Mouse (Mus musculus): ENCODE measurements around the gene Tmem104. TPM values are rescaled to one million over a fixed set of nuclear protein-coding genes. Genes with fewer than 3 reads are reported as not detected.
A peak's percentile ranks its signal among the peaks of the same experiment; 100 is the strongest.

The Tmem104 gene
- polyA plus RNA-seq, 1 experiment from 2014 or later, result 10.3 TPM

DNA sequence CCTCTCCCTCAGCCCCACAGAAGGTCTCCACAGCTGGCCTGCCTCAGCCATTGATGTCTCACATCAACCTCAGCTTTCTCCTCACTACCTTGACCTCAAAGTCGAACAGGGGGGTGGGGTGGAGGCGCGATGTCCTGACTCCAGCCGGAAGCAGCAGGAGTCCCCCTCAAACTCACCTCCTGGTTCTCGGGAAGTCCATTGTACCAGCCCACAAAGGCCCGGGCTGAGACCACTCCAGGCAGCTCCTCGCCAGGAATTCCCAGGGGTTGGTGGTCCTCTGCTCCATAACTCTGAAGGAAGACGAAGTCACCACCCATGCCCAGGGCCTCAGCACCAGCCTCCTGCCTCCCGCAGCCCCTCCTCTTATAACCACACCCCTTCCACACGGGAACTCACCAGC is 84.2 kb downstream of the Tmem104 start:
- whole genome bisulfite sequencing, result 71% methylated on average over 10 of the region's 10 CpGs
- ATAC-seq, result no peak
- H3K9me3 ChIP-seq, result no peaks in the 10 kb centered on the region

GRCm38 (mm10) chr11:115272894-115273498 is 85.7 kb downstream of the Tmem104 start:
- Histone ChIP-seq H3K27ac (no peak overlapping the region), H3K4me1 (replicated peaks) (peaks cover 32% of the 10 kb centered on the region), H3K27me3 (peaks cover 18% of the 10 kb centered on the region), H3K4me3 (replicated peaks) (no peak overlapping the region), H3K36me3 (peaks cover 25% of the 10 kb centered on the region), H3K4me2 (replicated peaks) (no peak overlapping the region), H3K9me3 (no peaks in the 10 kb centered on the region), H3K9ac (replicated peaks) (0 out of 2 replicates have a peak overlapping the region, but pooled peaks have one; percentile 10)
- no peak for ATAC-seq
- WGBS, result 70% methylated on average over 10 of the region's 10 CpGs

More for the DNA sequence above, 84.2 kb downstream of the Tmem104 start:
- H3K36me3 ChIP-seq, result peaks cover 29% of the 10 kb centered on the region
- H3K4me2 ChIP-seq (replicated peaks), result no peak overlapping the region
- peaks cover 35% of the 10 kb centered on the region for H3K4me1 ChIP-seq (replicated peaks)
- no peak overlapping the region for H3K9ac ChIP-seq (replicated peaks)
- peaks cover 33% of the 10 kb centered on the region for H3K27me3 ChIP-seq
- no peak overlapping the region for H3K4me3 ChIP-seq (replicated peaks)
- no peak overlapping the region for H3K27ac ChIP-seq

- Histone ChIP-seq H3K27me3 (peaks cover 10% of the 10 kb centered on the region), H3K36me3 (peaks cover 18% of the 10 kb centered on the region), H3K4me3 (replicated peaks) (no peak overlapping the region), H3K4me2 (replicated peaks) (no peak overlapping the region), H3K4me1 (replicated peaks) (peaks cover 34% of the 10 kb centered on the region), H3K9me3 (no peaks in the 10 kb centered on the region), H3K27ac (no peak overlapping the region), H3K9ac (replicated peaks) (0 out of 2 replicates have a peak overlapping the region, but pooled peaks have one; percentile 10)
- 71% methylated on average over 7 of the region's 7 CpGs for WGBS
- no peak for ATAC-seq
Measured at GRCm38 (mm10) chr11:115273735-115274134, 86.4 kb downstream of the Tmem104 start.

- Histone ChIP-seq H3K9ac (replicated peaks) (no peak overlapping the region), H3K9me3 (no peaks in the 10 kb centered on the region), H3K4me2 (replicated peaks) (no peak overlapping the region), H3K4me1 (replicated peaks) (peaks cover 34% of the 10 kb centered on the region), H3K27me3 (peaks cover 6% of the 10 kb centered on the region), H3K27ac (no peak overlapping the region), H3K36me3 (peaks cover 13% of the 10 kb centered on the region), H3K4me3 (replicated peaks) (no peak overlapping the region)
- 91% methylated on average over 7 of the region's 7 CpGs for WGBS
- ATAC-seq, result no peak
Measured at GRCm38 (mm10) chr11:115274178-115274577, 86.9 kb downstream of the Tmem104 start.

DNA sequence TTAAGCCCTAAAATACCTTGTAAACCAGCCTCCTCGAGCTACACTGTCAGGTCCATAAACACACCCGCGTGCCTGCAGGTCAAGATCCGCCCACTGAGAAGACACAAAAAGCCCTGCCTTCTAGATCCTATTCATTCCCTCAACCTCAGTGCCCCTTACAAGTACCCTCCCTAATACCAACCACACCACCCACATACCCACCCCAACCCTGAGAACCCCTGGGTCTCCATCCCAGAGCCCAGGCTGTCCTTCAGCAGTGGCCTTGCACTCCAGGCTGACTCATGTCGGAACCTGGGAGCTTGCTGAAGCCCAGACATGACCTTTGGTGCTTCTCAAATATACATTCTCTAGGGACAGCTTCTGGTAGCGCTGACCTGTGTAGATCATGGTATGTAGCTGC is 87.5 kb downstream of the Tmem104 start:
- Histone ChIP-seq H3K4me1 (replicated peaks) (peaks cover 34% of the 10 kb centered on the region), H3K9ac (replicated peaks) (0 out of 2 replicates have a peak overlapping the region, but pooled peaks have one; percentile 1), H3K27me3 (no peaks in the 10 kb centered on the region), H3K4me3 (replicated peaks) (no peak overlapping the region), H3K36me3 (peaks cover 8% of the 10 kb centered on the region; the same call in 1 of the 2 replicates), H3K4me2 (replicated peaks) (no peak overlapping the region), H3K9me3 (no peaks in the 10 kb centered on the region), H3K27ac (no peak overlapping the region)
- ATAC-seq, result no peak
- WGBS, result 91% methylated on average over 6 of the region's 6 CpGs

DNA sequence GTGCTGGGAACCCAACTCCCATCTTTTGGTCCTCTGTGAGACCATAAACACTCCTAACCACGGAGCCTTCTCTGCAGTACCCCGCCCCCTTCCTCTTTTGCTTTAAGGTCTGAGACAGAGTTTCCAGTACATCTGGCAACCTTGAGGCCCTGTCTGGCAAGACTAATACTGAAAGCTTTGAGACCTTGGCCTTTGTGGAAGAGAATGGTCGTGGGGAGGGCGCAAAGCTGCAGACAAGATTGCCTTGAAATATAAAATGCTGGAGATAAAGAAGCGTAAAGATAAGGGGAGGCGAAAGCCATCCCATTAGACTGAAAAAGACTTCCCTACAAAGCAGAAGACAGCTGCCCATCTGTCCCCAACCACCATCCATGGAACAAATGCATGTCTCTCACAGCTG is 88.2 kb downstream of the Tmem104 start:
- peak overlapping the region; percentile 80; the same call in 1 of the 2 replicates for H3K9ac ChIP-seq (replicated peaks)
- 91% methylated on average over 6 of the region's 6 CpGs for WGBS
- ATAC-seq, result no peak

DNA sequence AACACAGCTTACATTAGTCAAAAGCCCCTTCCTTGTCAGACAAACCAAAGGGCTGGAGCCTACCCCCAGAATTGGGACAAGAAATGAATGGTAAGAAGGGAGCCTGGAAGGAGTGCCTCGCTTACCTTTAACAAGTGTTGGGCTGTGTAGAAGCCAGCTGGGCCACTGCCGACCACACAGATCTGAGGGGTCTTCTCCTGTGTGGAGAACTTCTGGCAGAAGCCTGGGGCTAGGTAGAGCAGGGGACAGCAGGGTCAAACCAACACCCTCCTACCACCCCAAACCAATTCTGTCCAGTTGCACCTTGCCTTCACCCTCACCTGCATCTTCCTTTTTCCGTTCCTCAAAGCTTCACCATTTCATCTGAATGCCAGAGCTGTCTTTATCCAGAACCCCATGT is 88.7 kb downstream of the Tmem104 start:
- WGBS, result 69% methylated on average over 3 of the region's 3 CpGs
- Histone ChIP-seq H3K27ac (peak overlapping the region; percentile 89), H3K9ac (replicated peaks) (peak overlapping the region; percentile 80), H3K4me2 (replicated peaks) (peak overlapping the region; percentile 75), H3K9me3 (no peaks in the 10 kb centered on the region), H3K27me3 (no peaks in the 10 kb centered on the region), H3K4me3 (replicated peaks) (peak overlapping the region; percentile 64), H3K4me1 (replicated peaks) (peaks cover 29% of the 10 kb centered on the region), H3K36me3 (peaks cover 8% of the 10 kb centered on the region; the same call in 1 of the 2 replicates)
- no peak for ATAC-seq

More for the DNA sequence above, 88.2 kb downstream of the Tmem104 start:
- peak overlapping the region; percentile 75 for H3K4me2 ChIP-seq (replicated peaks)
- H3K4me1 ChIP-seq (replicated peaks), result peaks cover 29% of the 10 kb centered on the region
- H3K4me3 ChIP-seq (replicated peaks), result peak overlapping the region; percentile 64
- no peaks in the 10 kb centered on the region for H3K9me3 ChIP-seq
- no peak overlapping the region for H3K27ac ChIP-seq
- peaks cover 8% of the 10 kb centered on the region; the same call in 1 of the 2 replicates for H3K36me3 ChIP-seq
- no peaks in the 10 kb centered on the region for H3K27me3 ChIP-seq

- WGBS, result under 1% methylated on average over 42 of the region's 42 CpGs
- peak within 1 kb of the TSS; percentile 89 for H3K27ac ChIP-seq
- H3K4me3 ChIP-seq (replicated peaks), result peak within 1 kb of the TSS; percentile 64
- no peaks in the 10 kb centered on the region for H3K9me3 ChIP-seq
- H3K4me2 ChIP-seq (replicated peaks), result peak within 1 kb of the TSS; percentile 75
- peak within 1 kb of the TSS; percentile 80 for H3K9ac ChIP-seq (replicated peaks)
- ATAC-seq, result peak; percentile 97
- H3K27me3 ChIP-seq, result no peaks in the 10 kb centered on the region
- peaks cover 29% of the 10 kb centered on the region for H3K4me1 ChIP-seq (replicated peaks)
- H3K36me3 ChIP-seq, result 0 out of 2 replicates have a peak, but pooled peaks cover under 1% of the 10 kb centered on the region
Measured at GRCm38 (mm10) chr11:115276780-115277603, 89.7 kb downstream of the Tmem104 start, which contains the start of gene Fdxr. Fdxr (minus strand) TSS chr11:115277050.

GRCm38 (mm10) chr11:115277604-115277975 is 90.3 kb downstream of the Tmem104 start:
- Histone ChIP-seq H3K4me1 (replicated peaks) (peaks cover 29% of the 10 kb centered on the region), H3K27ac (peak overlapping the region; percentile 89), H3K27me3 (no peaks in the 10 kb centered on the region), H3K9ac (replicated peaks) (peak overlapping the region; percentile 67), H3K4me2 (replicated peaks) (peak overlapping the region; percentile 74), H3K9me3 (no peaks in the 10 kb centered on the region), H3K36me3 (no peaks in the 10 kb centered on the region), H3K4me3 (replicated peaks) (peak overlapping the region; percentile 64)
- 19% methylated on average over 7 of the region's 7 CpGs for WGBS
- no peak for ATAC-seq

GRCm38 (mm10) chr11:115278176-115278575 is 90.9 kb downstream of the Tmem104 start:
- H3K27me3 ChIP-seq, result no peaks in the 10 kb centered on the region
- no peak overlapping the region for H3K9ac ChIP-seq (replicated peaks)
- 80% methylated on average over 6 of the region's 6 CpGs for WGBS

GRCm38 (mm10) chr11:115279726-115280125 is 92.4 kb downstream of the Tmem104 start:
- Histone ChIP-seq H3K27ac (no peak overlapping the region), H3K9me3 (no peaks in the 10 kb centered on the region)
- 67% methylated on average over 1 of the region's 1 CpGs for WGBS

More at GRCm38 (mm10) chr11:115278176-115278575, 90.9 kb downstream of the Tmem104 start:
- ATAC-seq, result no peak
- H3K9me3 ChIP-seq, result no peaks in the 10 kb centered on the region
- no peaks in the 10 kb centered on the region for H3K36me3 ChIP-seq
- H3K4me1 ChIP-seq (replicated peaks), result peaks cover 27% of the 10 kb centered on the region
- H3K4me2 ChIP-seq (replicated peaks), result peak overlapping the region; percentile 74
- no peak overlapping the region for H3K27ac ChIP-seq
- 0 out of 2 replicates have a peak overlapping the region, but pooled peaks have one; percentile 64 for H3K4me3 ChIP-seq (replicated peaks)

GRCm38 (mm10) chr11:115282295-115282694 is 95.0 kb downstream of the Tmem104 start:
- Histone ChIP-seq H3K4me2 (replicated peaks) (no peak overlapping the region), H3K27me3 (no peaks in the 10 kb centered on the region), H3K27ac (no peak overlapping the region), H3K9ac (replicated peaks) (0 out of 2 replicates have a peak overlapping the region, but pooled peaks have one; percentile 10), H3K4me3 (replicated peaks) (no peak overlapping the region), H3K36me3 (no peaks in the 10 kb centered on the region), H3K4me1 (replicated peaks) (peaks cover 17% of the 10 kb centered on the region), H3K9me3 (no peaks in the 10 kb centered on the region)
- WGBS, result 83% methylated on average over 8 of the region's 8 CpGs
- ATAC-seq, result no peak

More at GRCm38 (mm10) chr11:115279726-115280125, 92.4 kb downstream of the Tmem104 start:
- Histone ChIP-seq H3K9ac (replicated peaks) (no peak overlapping the region), H3K27me3 (no peaks in the 10 kb centered on the region), H3K4me3 (replicated peaks) (no peak overlapping the region), H3K4me2 (replicated peaks) (no peak overlapping the region), H3K4me1 (replicated peaks) (peaks cover 24% of the 10 kb centered on the region), H3K36me3 (no peaks in the 10 kb centered on the region)
- no peak for ATAC-seq
